Mouse (Mus musculus) urinary bladder, adult 18-20 months (tissue): ENCODE results near the gene Lman1l.

Experiments used
- DNase-seq, 2 experiments: peaks; one replicate each; pipeline ENCODE4 v3.0.0; 2022; ENCODE audit warnings: low spot score in 2 of 2, mixed read lengths in 2 of 2

The Lman1l gene

GRCm38 (mm10) chr9:57618854-57619253 lies 1.7 kb downstream of the Lman1l start:
- DNase-seq, result no peak

GRCm38 (mm10) chr9:57617556-57618169 lies 2.9 kb downstream of the Lman1l start:
- DNase-seq, result no peak

DNA sequence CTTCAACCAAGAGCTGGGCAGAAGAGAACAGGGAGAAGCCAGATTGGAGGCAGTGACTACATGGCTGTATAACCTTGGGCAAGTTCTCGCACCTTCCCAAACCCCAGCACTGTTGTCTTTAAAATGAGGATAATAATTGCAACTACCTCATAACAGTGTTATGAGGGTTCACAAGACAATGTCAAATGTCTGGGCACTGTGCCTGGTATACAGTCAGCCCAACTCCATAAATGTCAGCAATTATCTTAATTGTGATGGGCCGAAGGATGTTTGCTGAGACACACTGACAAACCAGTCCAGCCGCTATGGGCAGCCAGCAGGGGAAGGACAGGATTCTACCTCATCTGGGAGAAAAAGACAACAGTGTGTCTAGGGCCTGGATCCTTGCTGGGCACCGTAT lies 5.8 kb downstream of the Lman1l start:
- no peak for DNase-seq

- DNase-seq, result no peak
These were observed 6.6 kb downstream of the Lman1l start for GRCm38 (mm10) chr9:57613975-57614374.

- DNase-seq, result no peak
These were observed 8.0 kb downstream of the Lman1l start for GRCm38 (mm10) chr9:57612587-57612986.

DNA sequence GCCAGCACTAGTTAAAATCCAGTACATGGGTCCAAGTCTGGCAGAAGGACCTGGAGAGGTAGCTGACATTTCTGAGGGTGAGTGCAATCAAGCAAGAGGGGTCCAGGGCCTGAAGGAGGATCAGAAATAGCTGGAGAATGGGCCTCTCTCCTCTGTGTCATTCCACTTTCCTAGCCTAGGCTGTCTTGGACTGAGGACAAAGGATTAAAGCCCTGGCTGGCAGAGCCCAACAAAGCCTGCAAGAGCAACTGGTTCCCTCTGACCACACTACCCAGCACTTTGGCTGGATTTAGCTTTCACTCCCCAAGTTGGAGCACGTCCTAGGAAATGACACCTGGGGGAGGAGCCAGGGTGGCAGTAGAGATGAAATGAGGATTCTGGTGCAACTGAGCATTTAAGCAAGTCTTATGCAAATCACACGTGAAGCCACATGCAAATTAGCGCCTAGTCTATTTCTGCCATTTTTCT lies 10.2 kb downstream of the Lman1l start:
- no peak for DNase-seq

GRCm38 (mm10) chr9:57609803-57610202 lies 10.8 kb downstream of the Lman1l start:
- DNase-seq, result no peak

DNA sequence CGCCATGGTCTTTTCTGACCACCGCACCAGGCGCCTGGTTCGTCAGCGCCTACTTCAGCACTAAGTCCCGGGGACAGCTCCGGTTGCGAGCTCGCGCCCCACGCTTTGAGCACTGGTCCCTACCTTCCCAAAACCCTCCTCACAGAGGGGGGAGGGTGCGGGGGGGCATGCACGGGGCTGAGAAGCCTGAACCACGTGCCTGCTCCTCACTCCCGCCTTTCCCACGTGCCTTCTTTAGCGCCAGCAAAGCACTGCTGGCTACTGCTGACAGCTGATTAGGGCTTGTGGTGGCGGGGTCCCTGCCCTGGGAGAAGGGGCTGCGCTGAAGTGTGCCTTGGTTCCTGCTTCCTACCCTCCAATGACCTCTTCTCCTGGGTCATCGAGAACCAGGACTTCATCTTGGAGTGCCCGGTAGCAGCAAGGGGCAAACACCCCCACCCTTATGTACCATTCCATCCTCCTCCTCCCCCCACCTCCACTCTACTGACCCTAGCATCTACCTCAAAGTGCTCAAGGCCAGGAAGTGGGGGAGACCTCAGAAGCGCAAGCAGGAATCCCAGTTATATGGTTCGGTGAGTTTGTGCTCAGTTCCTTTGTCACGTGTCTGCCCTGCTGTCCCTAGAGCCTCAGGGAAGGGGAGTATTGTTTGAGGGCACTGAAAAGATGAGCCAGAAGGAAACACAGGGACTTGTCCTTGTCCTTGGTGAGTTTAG lies 14.3 kb downstream of the Lman1l start, which contains the start of gene Cplx3:
Gene Cplx3, minus strand, starts transcription at position 143 of the 713 bp plus-strand sequence.
- DNase-seq, result peak in 1 of 2 experiments; percentile 31

GRCm38 (mm10) chr9:57605503-57605902 lies 15.1 kb downstream of the Lman1l start:
- DNase-seq, result no peak

DNA sequence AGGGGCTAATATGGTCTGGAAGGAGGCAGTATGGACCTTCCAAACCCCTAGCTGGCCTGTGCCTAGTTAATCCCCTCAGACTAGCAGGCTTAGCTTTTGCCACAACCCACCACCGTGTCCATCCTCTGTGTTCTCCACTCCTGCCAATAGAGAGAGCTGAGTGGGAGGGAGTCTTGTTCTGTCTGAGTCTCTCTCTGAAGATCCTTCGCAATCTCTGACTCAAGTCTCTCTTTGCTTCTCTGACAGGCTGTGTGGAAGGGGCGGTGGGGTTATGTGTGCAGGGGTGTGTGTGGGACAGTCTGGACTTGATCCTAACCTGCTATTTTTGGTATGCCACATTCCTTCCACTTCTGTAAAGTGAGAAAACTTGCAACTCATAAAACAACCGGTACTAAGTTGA lies 15.7 kb downstream of the Lman1l start:
- DNase-seq, result no peak

- DNase-seq, result no peak
These were observed 18.5 kb downstream of the Lman1l start for GRCm38 (mm10) chr9:57602098-57602497.

GRCm38 (mm10) chr9:57601353-57601706 lies 19.2 kb downstream of the Lman1l start:
- DNase-seq, result no peak

- DNase-seq, result no peak
These were observed 19.8 kb downstream of the Lman1l start for GRCm38 (mm10) chr9:57600620-57601352.

DNA sequence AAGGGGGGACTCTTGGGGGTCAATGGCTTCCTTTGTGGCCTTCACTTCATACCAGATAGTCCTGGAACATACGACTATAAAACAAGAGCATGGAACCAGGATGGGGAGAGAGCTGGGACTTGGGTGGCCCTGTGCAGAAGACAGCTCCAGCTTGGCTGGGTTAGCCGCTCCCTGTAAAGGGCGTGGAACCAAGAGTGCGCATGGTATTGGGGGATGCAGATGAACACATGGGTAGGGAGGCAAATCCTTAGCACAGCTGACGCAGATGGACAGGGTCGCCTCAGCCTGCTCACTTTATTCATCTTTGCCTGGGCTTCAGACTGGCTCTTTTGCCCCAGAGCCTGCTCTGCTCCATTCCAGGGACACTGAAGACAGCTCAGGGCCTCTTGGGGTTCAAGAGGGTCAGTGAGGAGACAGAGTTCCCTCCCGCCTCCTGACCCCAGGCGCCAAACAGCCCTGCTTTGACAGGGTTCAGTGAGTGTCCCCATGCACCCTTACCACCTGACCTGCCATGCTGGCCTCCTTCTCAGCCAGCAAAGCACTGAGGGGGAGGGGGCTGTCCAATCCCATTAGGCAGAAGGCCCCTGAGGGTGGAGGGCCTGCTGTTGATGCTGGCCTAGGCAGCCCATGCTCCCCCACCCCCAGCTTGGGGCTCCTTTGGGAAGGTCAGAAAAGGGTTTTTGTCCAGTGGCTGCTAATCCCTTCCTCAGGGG lies 21.6 kb downstream of the Lman1l start:
- no peak for DNase-seq

DNA sequence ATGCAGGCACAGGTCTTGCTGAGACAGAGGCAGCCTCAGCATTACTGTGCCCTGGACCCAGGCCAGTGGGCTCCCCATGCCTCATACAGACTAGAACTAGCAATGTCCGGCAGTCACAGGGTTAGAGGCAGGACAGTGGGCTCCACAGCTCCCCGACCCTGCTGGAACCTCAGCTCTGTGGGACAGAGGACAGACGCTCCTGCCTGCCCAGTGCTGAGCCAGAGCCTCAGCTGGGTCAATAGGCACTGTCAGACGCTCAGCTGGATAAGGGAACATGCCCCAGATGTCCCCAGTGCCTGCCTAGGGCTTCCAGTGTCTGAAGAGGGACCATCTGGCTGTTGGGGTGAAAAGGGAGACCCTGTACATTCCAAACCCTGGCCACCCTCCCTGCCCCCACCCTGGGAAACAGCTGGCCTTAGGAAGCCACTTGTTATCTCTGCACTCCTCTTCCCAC lies 22.6 kb downstream of the Lman1l start:
- DNase-seq, result no peak

DNA sequence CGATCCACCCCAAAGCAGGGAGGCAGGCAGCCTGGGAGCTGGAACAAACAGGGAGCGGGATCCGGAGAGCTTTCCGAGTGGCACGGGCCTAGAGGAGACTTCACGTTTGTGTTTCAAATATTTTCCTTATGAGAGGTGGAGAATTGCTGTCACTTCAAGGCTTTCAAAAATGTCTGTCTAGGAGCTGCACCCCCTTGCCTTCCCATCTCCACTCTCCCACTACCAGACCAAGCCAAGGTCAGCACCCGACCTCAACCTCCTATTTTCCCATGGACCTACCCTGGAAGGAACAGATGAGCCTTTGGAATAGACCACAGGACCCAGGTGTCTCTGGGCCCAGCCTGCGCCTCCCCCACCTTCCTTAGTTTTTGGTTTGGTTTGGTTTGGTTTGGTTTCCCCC lies 23.3 kb downstream of the Lman1l start:
- no peak for DNase-seq

- DNase-seq, result no peak
These were observed 26.4 kb downstream of the Lman1l start for GRCm38 (mm10) chr9:57594174-57594509.

GRCm38 (mm10) chr9:57593454-57594173 lies 27.0 kb downstream of the Lman1l start:
- DNase-seq, result no peak

GRCm38 (mm10) chr9:57590726-57591125 lies 29.8 kb downstream of the Lman1l start:
- DNase-seq, result no peak

DNA sequence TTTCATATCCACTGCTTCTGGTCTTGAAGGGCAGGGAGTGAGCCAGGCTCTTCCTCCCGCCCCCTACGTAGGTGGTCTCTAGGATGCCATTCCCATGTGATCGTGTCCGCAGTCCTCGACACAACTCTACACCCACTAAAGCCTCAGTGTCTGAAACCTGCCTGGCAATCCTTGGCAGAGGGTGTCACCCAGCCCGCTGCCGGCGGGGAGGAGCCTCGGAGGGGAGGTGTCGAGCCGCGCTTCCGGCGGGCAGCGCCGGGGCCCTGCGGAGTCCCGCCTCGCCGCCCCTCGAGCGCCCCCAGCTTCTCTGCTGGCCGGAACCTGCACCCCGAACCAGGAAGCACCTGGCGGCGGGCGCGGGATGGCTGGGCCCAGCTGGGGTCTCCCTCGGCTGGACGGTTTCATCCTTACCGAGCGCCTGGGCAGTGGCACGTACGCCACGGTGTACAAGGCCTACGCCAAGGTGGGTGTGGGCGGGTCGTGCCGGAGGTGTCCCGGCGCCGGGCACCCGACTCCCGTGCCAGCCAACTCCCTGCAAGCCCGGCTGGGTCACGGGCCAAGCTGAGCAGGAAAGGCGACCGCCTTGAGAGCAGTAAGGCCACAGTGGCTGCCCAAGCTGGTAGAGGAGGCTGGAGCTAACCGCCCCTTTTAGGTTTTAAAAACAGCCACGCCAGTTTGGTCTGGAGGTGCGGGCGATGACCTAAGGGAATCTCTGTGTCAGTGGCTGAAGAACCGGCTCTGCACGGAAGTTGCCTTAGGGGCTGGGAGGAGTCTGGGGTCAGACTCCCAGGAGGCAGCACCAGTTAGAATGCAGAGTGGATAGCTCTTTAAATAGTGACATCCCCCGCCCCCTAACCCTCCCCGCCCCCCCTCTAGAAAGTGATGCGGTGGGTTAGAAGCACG lies 31.1 kb downstream of the Lman1l start, which contains the start of gene Ulk3:
Gene Ulk3, plus strand, starts transcription at position 229 of the 903 bp plus-strand sequence.
- DNase-seq, result peak; percentile 75 to 84
